Mouse (Mus musculus): Measurements from ENCODE around the gene Pdcd4. TPM values are rescaled to one million over a fixed set of nuclear protein-coding genes. Genes with fewer than 3 reads are reported as not detected.

Pdcd4 gene
- total and polyA plus RNA-seq, 2 experiments from 2014 or later = 10.0 to 83.9 TPM

- DNase-seq (ENCODE audit: low spot score) (peak; percentile 94), ATAC-seq (peak; percentile 91)
- H3K4me3 ChIP-seq (ENCODE audit: low read length) = no peak overlapping the region; the same call in 1 of the 2 replicates
Measured at GRCm38 (mm10) chr19:53852699-53853451, 39.2 kb upstream of the Pdcd4 start.

GRCm38 (mm10) chr19:53854978-53855377 is 37.1 kb upstream of the Pdcd4 start:
- Histone ChIP-seq H3K4me3 (ENCODE audit: low read length) (no peak overlapping the region), H3K9me3 (ENCODE audit: low read length) (no peaks in the 10 kb centered on the region), H3K4me1 (ENCODE audit: insufficient read depth, low read length) (peaks cover 35% of the 10 kb centered on the region), H3K4me2 (ENCODE audit: low read depth, low read length) (no peak overlapping the region), H3K36me3 (ENCODE audit: insufficient read depth, low read length) (no peaks in the 10 kb centered on the region), H3K27me3 (ENCODE audit: insufficient read depth, low read length) (no peaks in the 10 kb centered on the region), H3K9ac (replicated peaks; ENCODE audit: low read length) (no peak overlapping the region), H3K27ac (no peak overlapping the region)
- WGBS = 71% methylated on average over 4 of the region's 4 CpGs
- ATAC-seq (no peak), DNase-seq (ENCODE audit: low spot score) (no peak)
- TF ChIP-seq CTCF (IDR thresholded peaks at IDR 0.05; ENCODE audit: low read depth) = no peak

More at GRCm38 (mm10) chr19:53852699-53853451, 39.2 kb upstream of the Pdcd4 start:
- no peak for TF ChIP-seq CTCF (IDR thresholded peaks at IDR 0.05; ENCODE audit: low read depth)
- Histone ChIP-seq H3K27ac (peak overlapping the region; percentile 91), H3K27me3 (ENCODE audit: insufficient read depth, low read length) (no peaks in the 10 kb centered on the region), H3K4me2 (ENCODE audit: low read depth, low read length) (peak overlapping the region; percentile 42), H3K9me3 (ENCODE audit: low read length) (no peaks in the 10 kb centered on the region), H3K4me1 (ENCODE audit: insufficient read depth, low read length) (peaks cover 34% of the 10 kb centered on the region), H3K9ac (replicated peaks; ENCODE audit: low read length) (no peak overlapping the region; the same call in 1 of the 2 replicates), H3K36me3 (ENCODE audit: insufficient read depth, low read length) (no peaks in the 10 kb centered on the region)
- 10% methylated on average over 15 of the region's 15 CpGs for WGBS

- Histone ChIP-seq H3K4me2 (ENCODE audit: low read depth, low read length) (no peak overlapping the region), H3K9ac (replicated peaks; ENCODE audit: low read length) (no peak overlapping the region), H3K27ac (no peak overlapping the region), H3K4me3 (ENCODE audit: low read length) (no peak overlapping the region), H3K36me3 (ENCODE audit: insufficient read depth, low read length) (no peaks in the 10 kb centered on the region), H3K27me3 (ENCODE audit: insufficient read depth, low read length) (no peaks in the 10 kb centered on the region), H3K9me3 (ENCODE audit: low read length) (no peaks in the 10 kb centered on the region), H3K4me1 (ENCODE audit: insufficient read depth, low read length) (peaks cover 28% of the 10 kb centered on the region)
- TF ChIP-seq CTCF (IDR thresholded peaks at IDR 0.05; ENCODE audit: low read depth) = no peak
- 61% methylated on average over 5 of the region's 5 CpGs for WGBS
- no peak for DNase-seq (ENCODE audit: low spot score)
- ATAC-seq = no peak
Measured at GRCm38 (mm10) chr19:53855781-53856180, 36.2 kb upstream of the Pdcd4 start.

DNA sequence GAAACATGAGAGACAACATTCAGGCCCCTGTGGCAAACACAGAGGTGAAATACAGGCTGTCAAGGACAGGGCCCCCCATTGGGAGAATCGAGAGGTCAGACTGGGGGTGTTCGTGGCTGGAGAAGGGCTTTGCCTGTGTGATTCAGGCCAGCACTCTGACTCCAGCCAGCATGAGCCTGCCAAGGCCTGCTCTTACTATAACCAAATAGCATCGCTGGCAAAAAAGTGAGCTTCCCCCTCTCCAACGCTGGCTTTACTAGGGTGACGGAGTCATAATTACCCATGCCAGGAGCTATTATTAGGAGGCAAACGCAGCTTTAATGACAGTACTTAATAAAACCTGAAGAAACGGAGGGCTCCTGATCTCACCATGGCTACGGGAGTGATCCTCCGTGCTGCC is 35.2 kb upstream of the Pdcd4 start:
- 66% methylated on average over 9 of the region's 9 CpGs for WGBS

DNA sequence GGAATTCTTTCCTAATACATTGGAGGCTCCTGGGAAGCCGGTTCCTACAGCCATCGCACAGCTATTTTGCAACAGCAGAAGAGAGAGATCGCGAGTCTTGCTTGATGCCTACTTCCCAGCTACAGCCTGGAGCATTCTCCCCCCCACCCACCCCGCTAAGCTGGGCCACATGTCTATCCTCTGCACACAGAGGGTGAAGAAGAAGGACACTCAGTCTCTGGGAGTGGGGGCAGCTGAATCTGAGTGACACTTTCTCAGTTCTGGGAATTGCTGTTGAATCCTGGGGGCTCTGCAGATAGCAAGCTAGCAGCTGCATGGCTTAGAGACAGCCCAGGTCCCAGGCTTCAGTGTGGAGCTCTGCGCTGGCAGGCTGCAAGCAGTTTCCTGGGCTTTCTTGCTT is 34.1 kb upstream of the Pdcd4 start:
- WGBS = 58% methylated on average over 6 of the region's 6 CpGs
- Histone ChIP-seq H3K27ac (no peak overlapping the region), H3K4me1 (ENCODE audit: insufficient read depth, low read length) (peaks cover 13% of the 10 kb centered on the region), H3K9me3 (ENCODE audit: low read length) (no peaks in the 10 kb centered on the region), H3K9ac (replicated peaks; ENCODE audit: low read length) (no peak overlapping the region), H3K27me3 (ENCODE audit: insufficient read depth, low read length) (no peaks in the 10 kb centered on the region), H3K36me3 (ENCODE audit: insufficient read depth, low read length) (no peaks in the 10 kb centered on the region), H3K4me3 (ENCODE audit: low read length) (no peak overlapping the region), H3K4me2 (ENCODE audit: low read depth, low read length) (no peak overlapping the region)
- no peak for TF ChIP-seq CTCF (IDR thresholded peaks at IDR 0.05; ENCODE audit: low read depth)
- ATAC-seq (no peak), DNase-seq (ENCODE audit: low spot score) (no peak)

More for the DNA sequence above, 35.2 kb upstream of the Pdcd4 start:
- no peak overlapping the region for H3K4me2 ChIP-seq (ENCODE audit: low read depth, low read length)
- DNase-seq (ENCODE audit: low spot score) = peak; percentile 17
- no peak for ATAC-seq
- peaks cover 18% of the 10 kb centered on the region for H3K4me1 ChIP-seq (ENCODE audit: insufficient read depth, low read length)
- no peaks in the 10 kb centered on the region for H3K9me3 ChIP-seq (ENCODE audit: low read length)
- no peak overlapping the region for H3K27ac ChIP-seq
- no peak for TF ChIP-seq CTCF (IDR thresholded peaks at IDR 0.05; ENCODE audit: low read depth)
- H3K9ac ChIP-seq (replicated peaks; ENCODE audit: low read length) = no peak overlapping the region
- H3K27me3 ChIP-seq (ENCODE audit: insufficient read depth, low read length) = no peaks in the 10 kb centered on the region
- H3K4me3 ChIP-seq (ENCODE audit: low read length) = no peak overlapping the region
- no peaks in the 10 kb centered on the region for H3K36me3 ChIP-seq (ENCODE audit: insufficient read depth, low read length)

- Histone ChIP-seq H3K36me3 (ENCODE audit: insufficient read depth, low read length) (no peaks in the 10 kb centered on the region), H3K9me3 (ENCODE audit: low read length) (no peaks in the 10 kb centered on the region), H3K9ac (replicated peaks; ENCODE audit: low read length) (no peak overlapping the region), H3K27me3 (ENCODE audit: insufficient read depth, low read length) (no peaks in the 10 kb centered on the region), H3K4me1 (ENCODE audit: insufficient read depth, low read length) (0 out of 2 replicates have a peak, but pooled peaks cover 5% of the 10 kb centered on the region), H3K4me2 (ENCODE audit: low read depth, low read length) (no peak overlapping the region), H3K27ac (no peak overlapping the region), H3K4me3 (ENCODE audit: low read length) (no peak overlapping the region)
- TF ChIP-seq CTCF (IDR thresholded peaks at IDR 0.05; ENCODE audit: low read depth) = no peak
- ATAC-seq (no peak), DNase-seq (ENCODE audit: low spot score) (no peak)
- WGBS = 54% methylated on average over 9 of the region's 9 CpGs
Measured at GRCm38 (mm10) chr19:53859149-53859548, 32.9 kb upstream of the Pdcd4 start.

- H3K9ac ChIP-seq (replicated peaks; ENCODE audit: low read length) = no peak overlapping the region
- DNase-seq (ENCODE audit: low spot score) (no peak), ATAC-seq (no peak)
- H3K4me2 ChIP-seq (ENCODE audit: low read depth, low read length) = no peak overlapping the region
- no peak for TF ChIP-seq CTCF (IDR thresholded peaks at IDR 0.05; ENCODE audit: low read depth)
- no peaks in the 10 kb centered on the region for H3K36me3 ChIP-seq (ENCODE audit: insufficient read depth, low read length)
- H3K4me3 ChIP-seq (ENCODE audit: low read length) = no peak overlapping the region
- H3K9me3 ChIP-seq (ENCODE audit: low read length) = no peaks in the 10 kb centered on the region
- WGBS = 68% methylated on average over 7 of the region's 7 CpGs
- no peak overlapping the region for H3K27ac ChIP-seq
- 0 out of 2 replicates have a peak, but pooled peaks cover 5% of the 10 kb centered on the region for H3K4me1 ChIP-seq (ENCODE audit: insufficient read depth, low read length)
- no peaks in the 10 kb centered on the region for H3K27me3 ChIP-seq (ENCODE audit: insufficient read depth, low read length)
Measured at GRCm38 (mm10) chr19:53859593-53859992, 32.4 kb upstream of the Pdcd4 start.
